In genomic region chr16:55894893-55895650, GRCm38 (mm10) we compare ENCODE assay signal across 8 mouse cellular contexts. TPM values are rescaled to one million over a fixed set of nuclear protein-coding genes. Genes with fewer than 3 reads are reported as not detected.
DNase-seq lines count a peak whose midpoint lies in the region; ATAC-seq and TF ChIP-seq lines count a peak whose summit lies in the region.

TSS of gene Nxpe3 (minus strand) at chr16:55895285.

- TF ChIP-seq POLR2A in limb, embryonic 14.5 days (IDR thresholded peaks at IDR 0.05; ENCODE audit: borderline replicate concordance, extremely low read depth, insufficient read depth, insufficient read length), result no peak

- DNase-seq in 3T3-L1 (ENCODE audit: low read depth, low spot score), result peak; percentile 94
- DNase-seq in adrenal gland, postnatal 36 days, result peak; percentile 86 to 89
- DNase-seq in heart, adult 8-10 months (ENCODE audit: low spot score), result peak; percentile 82
- DNase-seq in kidney, adult 9 months, result peak; percentile 91
- peak; percentile 79 for DNase-seq in limb, embryonic 14.5 days (ENCODE audit: low spot score)
- DNase-seq in midbrain, postnatal 0 days (ENCODE audit: low spot score), result peak; percentile 89
- DNase-seq in spleen, postnatal 14 days (ENCODE audit: low spot score in 2 of 2), result peak; percentile 73 to 81

- peak within 1 kb of the TSS; percentile 73 for H3K4me3 ChIP-seq in embryonic facial prominence, embryonic 13.5 days
- H3K4me3 ChIP-seq in limb, embryonic 14.5 days (replicated peaks; ENCODE audit: low read length), result peak within 1 kb of the TSS; percentile 73
- H3K4me3 ChIP-seq in midbrain, postnatal 0 days (ENCODE audit: low read depth, low read length), result peak within 1 kb of the TSS; percentile 76

- H3K4me1 ChIP-seq in embryonic facial prominence, embryonic 13.5 days, result peaks cover 11% of the 10 kb centered on the region
- peaks cover 3% of the 10 kb centered on the region; the same call in 1 of the 2 replicates for H3K4me1 ChIP-seq in limb, embryonic 14.5 days (ENCODE audit: control insufficient read depth, insufficient read depth, low read length)
- peaks cover 9% of the 10 kb centered on the region; the same call in 1 of the 2 replicates for H3K4me1 ChIP-seq in midbrain, postnatal 0 days (ENCODE audit: insufficient read depth, low read length)

- no peaks in the 10 kb centered on the region for H3K27me3 ChIP-seq in embryonic facial prominence, embryonic 13.5 days
- H3K27me3 ChIP-seq in limb, embryonic 14.5 days (ENCODE audit: control insufficient read depth, insufficient read depth, low read length), result no peaks in the 10 kb centered on the region
- H3K27me3 ChIP-seq in midbrain, postnatal 0 days (ENCODE audit: insufficient read depth, low read length), result no peaks in the 10 kb centered on the region

- H3K9ac ChIP-seq in embryonic facial prominence, embryonic 13.5 days, result peak within 1 kb of the TSS; percentile 81
- peak within 1 kb of the TSS; percentile 70 for H3K9ac ChIP-seq in limb, embryonic 14.5 days (ENCODE audit: low read depth, low read length, severe bottlenecking)
- peak within 1 kb of the TSS; percentile 81 for H3K9ac ChIP-seq in midbrain, postnatal 0 days (replicated peaks; ENCODE audit: low read length, poor library complexity, severe bottlenecking)

- H3K27ac ChIP-seq in embryonic facial prominence, embryonic 13.5 days, result peak within 1 kb of the TSS; percentile 66
- H3K27ac ChIP-seq in limb, embryonic 14.5 days (replicated peaks; ENCODE audit: low read depth, low read length), result peak within 1 kb of the TSS; percentile 58; the same call in 1 of the 2 replicates
- H3K27ac ChIP-seq in midbrain, postnatal 0 days (ENCODE audit: low read depth, low read length), result peak within 1 kb of the TSS; percentile 85

- peak; percentile 88 for ATAC-seq in embryonic facial prominence, embryonic 13.5 days (ENCODE audit: insufficient number of reproducible peaks, insufficient read depth, low FRiP score, low TSS enrichment, low read depth)
- ATAC-seq in limb, embryonic 14.5 days (ENCODE audit: low FRiP score, low read depth), result peak; percentile 91
- peak; percentile 97 for ATAC-seq in midbrain, postnatal 0 days (ENCODE audit: low FRiP score)

- peaks cover 3% of the 10 kb centered on the region; the same call in 1 of the 2 replicates for H3K36me3 ChIP-seq in embryonic facial prominence, embryonic 13.5 days
- H3K36me3 ChIP-seq in limb, embryonic 14.5 days (ENCODE audit: control insufficient read depth, insufficient read depth, low read length), result no peaks in the 10 kb centered on the region
- no peaks in the 10 kb centered on the region for H3K36me3 ChIP-seq in midbrain, postnatal 0 days (ENCODE audit: insufficient read depth, low read length)

- H3K9me3 ChIP-seq in embryonic facial prominence, embryonic 13.5 days, result no peaks in the 10 kb centered on the region
- no peaks in the 10 kb centered on the region for H3K9me3 ChIP-seq in limb, embryonic 14.5 days (ENCODE audit: control insufficient read depth, low read length)
- H3K9me3 ChIP-seq in midbrain, postnatal 0 days (ENCODE audit: low read length), result no peaks in the 10 kb centered on the region

- peak within 1 kb of the TSS; percentile 86 for H3K4me2 ChIP-seq in embryonic facial prominence, embryonic 13.5 days
- peak within 1 kb of the TSS; percentile 85 for H3K4me2 ChIP-seq in limb, embryonic 14.5 days (replicated peaks; ENCODE audit: low read depth, low read length, severe bottlenecking)
- peak within 1 kb of the TSS; percentile 82 for H3K4me2 ChIP-seq in midbrain, postnatal 0 days (ENCODE audit: low read depth, low read length, poor library complexity, severe bottlenecking)

- no peak for TF ChIP-seq CTCF in midbrain, postnatal 0 days (IDR thresholded peaks at IDR 0.05)

- under 1% methylated on average over 74 of the region's 74 CpGs for WGBS in embryonic facial prominence, embryonic 13.5 days
- WGBS in limb, embryonic 14.5 days, result under 1% methylated on average over 41 of the region's 74 CpGs
- 0% methylated on average over 57 of the region's 74 CpGs for WGBS in midbrain, postnatal 0 days

RNA-seq across cellular contexts. Expression of gene Nxpe3, which starts in this region (rescaled TPM):
- 1 to 10 TPM in 1 of 2 experiments, under 1 TPM in 1; 0.83 to 1.5 TPM for total RNA-seq in adrenal gland, postnatal 36 days (2021)
- polyA plus RNA-seq in embryonic facial prominence, embryonic 13.5 days (2015; fragmentation: Nextera tagmentation; extraction: Ambion mirVana), result 0.83 TPM in 2 replicates
- total RNA-seq in heart, adult 8-10 months (2022), result under 1 TPM; 0.33 to 0.87 (median 0.44) TPM
- polyA plus RNA-seq in limb, embryonic 14.5 days (2012; rRNA removed), result 1.2 and 1.3 TPM in 2 replicates
- polyA plus RNA-seq in limb, embryonic 14.5 days (2014; fragmentation: Nextera tagmentation; extraction: Ambion mirVana), result 0.55 TPM in 2 replicates
- total RNA-seq in midbrain, postnatal 0 days (2014; rRNA removed), result 2.0 and 2.7 TPM in 2 replicates
- 0.77 and 1.1 TPM in 2 replicates for polyA plus RNA-seq in midbrain, postnatal 0 days (2015; fragmentation: Nextera tagmentation; extraction: Ambion mirVana)

Comparison
In these comparisons a context has a peak if more than half of its experiments do, and no peak if none do; other contexts are left out.
1. Peak in every context shown above with its lines: DNase-seq, ATAC-seq, H3K4me3 ChIP-seq and H3K27ac ChIP-seq.
2. Peak in ATAC-seq, H3K4me3 ChIP-seq, H3K27ac ChIP-seq, H3K9ac ChIP-seq and H3K4me2 ChIP-seq in embryonic facial prominence, embryonic 13.5 days; RNA of the gene not detected or under 1 TPM.
3. Peak in DNase-seq in heart, adult 8-10 months; RNA of the gene not detected or under 1 TPM.